Mouse (Mus musculus) MEL (cell line): ENCODE results near the gene Proca1.

Experiments
- CTCF ChIP-seq, 3 experiments: IDR thresholded peaks in 2 of 3; conservative IDR thresholded peaks in 1 of 3; 2 replicates each; pipeline ENCODE4 v1.5.1; 2011 to 2012; ENCODE audit warnings: low read length in 3 of 3, low read depth in 2 of 3, mild to moderate bottlenecking in 2 of 3, improper control_type of control experiment in 1 of 3, inconsistent platforms in 1 of 3, mixed read lengths in 1 of 3, moderate library complexity in 1 of 3; ENCODE audit not compliant: control insufficient read depth in 1 of 3, insufficient read depth in 1 of 3, poor library complexity in 1 of 3, severe bottlenecking in 1 of 3
- ELF1 ChIP-seq: IDR thresholded peaks from 2 replicates; pipeline ENCODE4 v1.6.1; 2014; ENCODE audit warnings: low read depth, mild to moderate bottlenecking, inconsistent platforms, low read length, improper control_type of control experiment, moderate library complexity
- POLR2A ChIP-seq, 2 experiments: IDR thresholded peaks; 2 replicates each; pipeline ENCODE4 v1.6.1; 2011 to 2012; ENCODE audit warnings: low read length in 2 of 2, mild to moderate bottlenecking in 2 of 2, control low read depth in 1 of 2, improper control_type of control experiment in 1 of 2, low read depth in 1 of 2, moderate library complexity in 1 of 2; ENCODE audit not compliant: control insufficient read depth in 1 of 2, insufficient read depth in 1 of 2, poor library complexity in 1 of 2
- UBTF ChIP-seq: IDR thresholded peaks from 2 replicates; pipeline ENCODE4 v1.6.1; 2012; ENCODE audit warnings: low read depth, mild to moderate bottlenecking, inconsistent platforms, low read length, improper control_type of control experiment, moderate library complexity, borderline replicate concordance; ENCODE audit not compliant: insufficient read depth

- TF ChIP-seq CTCF (IDR thresholded peaks at IDR 0.05 in 2 of 3, conservative IDR thresholded peaks at IDR 0.05 in 1 of 3; ENCODE audit: control insufficient read depth in 1 of 3, insufficient read depth in 1 of 3, low read depth in 2 of 3, low read length in 3 of 3, poor library complexity in 1 of 3, severe bottlenecking in 1 of 3), result no peak
- no peak for TF ChIP-seq ELF1
- TF ChIP-seq POLR2A (IDR thresholded peaks at IDR 0.05; ENCODE audit: control insufficient read depth in 1 of 2, insufficient read depth in 1 of 2, low read depth in 1 of 2, low read length in 2 of 2, poor library complexity in 1 of 2), result no peak
- TF ChIP-seq UBTF, result no peak
Observed at GRCm38 (mm10) chr11:78209886-78210285, 16.7 kb downstream of the Proca1 start.
